Mouse (Mus musculus) heart, embryonic 13.5 days (tissue): ENCODE results near the gene Zfp280b. TPM values are rescaled to one million over a fixed set of nuclear protein-coding genes. Genes with fewer than 3 reads are reported as not detected.
A peak's percentile ranks its signal among the peaks of the same experiment; 100 is the strongest.
"Not testable (repeated sequence)": the region's sequence is repeated elsewhere in the genome, so short reads cannot be mapped to it uniquely, and the experiment has no call there.

Source experiments
- ATAC-seq: fragments of 200-750 bp; cut with Nextera tagmentation; 2 replicates; pipeline ENCODE4 v1.8.0; 2017; ENCODE audit warnings: moderate TSS enrichment; ENCODE audit not compliant: insufficient number of reproducible peaks, low FRiP score, low TSS enrichment; ENCODE audit errors: extremely low read depth
- H3K27ac ChIP-seq: fragments of 300-500 bp; sonication (generic); replicated peaks from 2 replicates; pipeline ENCODE4 v1.5.1; 2015; ENCODE audit warnings: moderate library complexity, mild to moderate bottlenecking, inconsistent platforms
- H3K27me3 ChIP-seq: fragments of 300-500 bp; sonication (generic); replicated peaks from 2 replicates; pipeline ENCODE4 v1.6.1; 2015; ENCODE audit warnings: mild to moderate bottlenecking, inconsistent platforms
- H3K36me3 ChIP-seq: fragments of 300-500 bp; sonication (generic); 2 replicates; pipeline ENCODE4 v1.6.1; 2015; ENCODE audit warnings: mild to moderate bottlenecking, inconsistent platforms
- H3K4me1 ChIP-seq: fragments of 300-500 bp; sonication (generic); 2 replicates; pipeline ENCODE4 v1.6.1; 2015; ENCODE audit warnings: inconsistent platforms
- H3K4me2 ChIP-seq: fragments of 300-500 bp; sonication (generic); 2 replicates; pipeline ENCODE4 v1.6.1; 2015; ENCODE audit warnings: inconsistent platforms, mild to moderate bottlenecking, moderate library complexity
- H3K4me3 ChIP-seq: fragments of 300-500 bp; sonication (generic); 2 replicates; pipeline ENCODE4 v1.5.1; 2015; ENCODE audit warnings: moderate library complexity, mild to moderate bottlenecking, inconsistent platforms
- H3K9ac ChIP-seq: fragments of 300-500 bp; sonication (generic); 2 replicates; pipeline ENCODE4 v1.6.1; 2015; ENCODE audit warnings: inconsistent platforms, mild to moderate bottlenecking, moderate library complexity
- H3K9me3 ChIP-seq: fragments of 300-500 bp; sonication (generic); 2 replicates; pipeline ENCODE4 v1.6.1; 2016; ENCODE audit warnings: inconsistent platforms
- WGBS: fragments of 180-500 bp; shearing (Covaris S2); methylation state at CpG from one replicate; pipeline ENCODE4 v1.1.7; 2015; ENCODE audit warnings: mixed read lengths; 5-methylcytosine and 5-hydroxymethylcytosine counted together
- polyA plus RNA-seq: library from polyadenylated mRNA; unstranded; fragments of >200 nt; fragmentation: Nextera tagmentation; extraction: Ambion mirVana; gene quantifications from 2 replicates; pipeline ENCODE4 v1.2.1, GENCODE M21; 2015

Zfp280b gene
- polyA plus RNA-seq: 12.2 and 12.5 TPM in 2 replicates

DNA sequence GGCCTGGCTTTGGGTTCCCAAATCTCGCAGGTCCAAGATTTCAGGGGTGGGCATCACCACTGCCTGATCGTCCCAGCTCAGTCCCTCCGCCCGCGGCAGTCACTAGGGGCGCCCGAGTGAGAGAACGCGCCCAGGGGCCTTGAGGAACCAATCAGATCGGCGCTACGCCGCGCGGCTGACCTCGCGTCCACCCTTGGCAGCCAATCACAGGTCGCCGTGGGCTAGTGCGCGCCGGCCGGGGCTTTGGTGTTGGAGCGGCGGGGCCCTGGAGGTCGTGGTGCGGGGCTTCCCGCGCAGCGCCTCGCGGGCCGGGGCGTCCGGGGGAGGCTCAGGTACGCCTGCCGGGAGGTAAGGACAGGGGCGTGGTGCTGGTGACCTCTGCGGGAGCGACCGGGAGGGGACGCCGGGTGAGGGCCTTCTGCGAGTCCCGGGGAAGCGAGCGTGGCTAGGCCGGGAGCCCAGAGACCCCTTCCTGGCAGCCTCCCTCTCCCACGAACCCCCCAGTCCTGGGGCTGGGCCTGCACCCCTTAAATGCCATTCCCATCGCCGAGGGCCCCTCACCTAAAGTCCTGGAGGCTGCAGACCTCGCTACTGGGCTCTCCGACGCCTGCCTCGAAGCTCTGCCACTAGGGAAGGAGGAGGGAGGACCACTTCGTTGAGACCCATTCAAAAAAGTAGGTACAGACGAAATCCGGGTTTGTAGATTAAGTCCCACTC, at the start of gene Zfp280b:
TSS of gene Zfp280b (plus strand) at position 249 of the 717 bp plus-strand sequence.
- Histone ChIP-seq H3K9me3 (no peaks in the 10 kb centered on the region), H3K4me1 (peaks cover 27% of the 10 kb centered on the region), H3K9ac (peak within 1 kb of the TSS; percentile 97), H3K36me3 (peaks cover 29% of the 10 kb centered on the region), H3K4me3 (peak within 1 kb of the TSS; percentile 92), H3K27ac (peak within 1 kb of the TSS; percentile 79), H3K27me3 (no peaks in the 10 kb centered on the region), H3K4me2 (peak within 1 kb of the TSS; percentile 79)
- ATAC-seq: peak; percentile 98
- WGBS: under 1% methylated on average over 55 of the region's 58 CpGs

DNA sequence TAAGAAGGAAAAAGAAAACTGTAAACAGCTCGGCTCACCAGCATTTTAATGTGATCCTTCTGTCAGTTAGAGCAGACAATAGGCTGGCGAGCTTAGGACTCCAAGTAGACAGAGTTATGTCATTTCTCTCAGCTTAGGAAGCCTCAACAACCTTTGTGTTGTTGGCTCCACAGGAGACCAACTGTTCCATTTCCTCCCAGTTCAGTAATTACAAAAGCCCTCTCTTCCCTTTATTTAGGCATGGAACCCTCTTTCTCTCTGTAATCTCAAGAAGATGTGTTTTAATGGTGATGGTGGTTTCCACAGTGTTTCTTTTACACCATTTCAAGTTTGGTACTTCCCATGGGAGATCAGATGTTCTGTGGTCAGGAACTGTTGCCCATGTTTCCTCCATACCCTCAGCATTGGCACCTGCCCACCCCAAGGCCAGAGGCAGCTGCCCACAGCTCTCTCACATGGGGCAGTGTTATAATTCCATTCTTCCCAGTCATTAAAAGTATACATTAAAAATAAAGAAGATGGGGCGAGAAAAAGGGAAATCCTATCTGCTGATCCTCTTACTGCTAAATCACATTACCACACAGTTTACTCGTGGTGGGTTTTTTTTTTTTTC, 41.9 kb upstream of the Zfp280b start:
- ATAC-seq: no peak
- Histone ChIP-seq H3K4me1 (no peaks in the 10 kb centered on the region), H3K36me3 (no peaks in the 10 kb centered on the region), H3K9ac (no peak overlapping the region), H3K4me3 (no peak overlapping the region), H3K9me3 (no peaks in the 10 kb centered on the region), H3K27ac (no peak overlapping the region), H3K27me3 (no peaks in the 10 kb centered on the region), H3K4me2 (no peak overlapping the region)
- WGBS: 78% methylated on average over 4 of the region's 4 CpGs

DNA sequence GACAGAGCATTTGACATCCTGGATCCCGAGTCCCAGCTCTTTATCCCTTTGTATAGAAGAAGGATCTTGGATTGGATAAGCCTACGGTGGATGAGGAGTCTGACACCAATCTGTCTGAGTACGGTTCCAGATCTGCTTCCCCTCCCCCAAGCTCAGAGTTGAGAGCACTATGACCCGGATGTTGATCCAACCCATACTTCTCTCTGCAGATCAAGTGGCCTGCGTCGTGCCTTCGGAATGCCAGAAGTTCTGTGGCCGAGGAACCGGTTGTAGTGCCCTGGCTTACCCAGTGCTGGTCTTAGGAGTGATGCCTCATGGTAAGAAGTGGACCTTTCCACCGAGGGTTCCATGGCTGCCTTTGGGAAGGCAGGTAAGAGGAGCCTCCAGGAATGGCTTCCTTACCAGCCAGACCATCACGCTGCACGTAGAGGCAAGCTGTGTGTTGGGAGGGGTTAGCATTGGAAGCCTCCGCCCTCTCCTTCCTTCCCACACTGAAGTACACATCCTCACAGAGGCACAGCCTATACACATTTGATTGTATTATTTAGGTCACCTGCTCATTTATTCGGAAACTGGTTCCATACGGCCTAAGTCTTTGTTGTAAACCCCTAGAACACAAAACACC, 38.7 kb upstream of the Zfp280b start:
- no peak overlapping the region for H3K27ac ChIP-seq
- no peaks in the 10 kb centered on the region for H3K9me3 ChIP-seq
- H3K9ac ChIP-seq: no peak overlapping the region
- ATAC-seq: no peak
- H3K4me3 ChIP-seq: no peak overlapping the region
- no peaks in the 10 kb centered on the region for H3K36me3 ChIP-seq
- no peak overlapping the region for H3K4me2 ChIP-seq
- 80% methylated on average over 15 of the region's 15 CpGs for WGBS
- no peaks in the 10 kb centered on the region for H3K4me1 ChIP-seq
- H3K27me3 ChIP-seq: no peaks in the 10 kb centered on the region

DNA sequence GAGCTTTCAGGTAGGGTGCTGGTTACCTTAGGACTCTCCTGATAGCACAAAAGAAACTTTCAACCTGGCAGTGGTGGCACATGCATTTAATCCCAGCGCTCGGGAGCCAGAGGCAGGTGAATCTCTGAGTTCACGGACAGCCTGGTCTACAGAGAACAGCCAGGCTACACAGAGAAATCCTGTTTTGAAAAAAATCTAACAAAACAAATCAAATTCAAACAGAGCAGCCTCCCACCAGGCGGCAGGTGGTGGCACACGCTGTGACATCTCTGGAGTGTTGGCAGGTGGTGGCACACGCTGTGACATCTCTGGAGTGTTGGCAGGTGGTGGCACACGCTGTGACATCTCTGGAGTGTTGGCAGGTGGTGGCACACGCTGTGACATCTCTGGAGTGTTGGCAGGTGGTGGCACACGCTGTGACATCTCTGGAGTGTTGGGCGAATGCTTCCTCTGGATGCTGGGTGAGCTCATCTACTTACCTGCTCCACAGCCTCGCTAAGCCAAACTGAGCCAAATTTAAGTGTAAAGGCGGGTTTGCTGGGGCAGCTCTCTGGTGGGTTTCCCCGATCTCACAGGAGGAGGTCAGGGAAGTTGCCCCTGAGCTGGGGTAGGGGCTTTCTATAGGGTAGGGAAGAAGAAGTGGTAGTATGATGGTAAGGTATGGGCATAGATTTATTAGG, 37.8 kb upstream of the Zfp280b start:
- H3K36me3 ChIP-seq, H3K4me2 ChIP-seq, H3K4me1 ChIP-seq, H3K27me3 ChIP-seq, H3K9ac ChIP-seq, ATAC-seq, H3K4me3 ChIP-seq, H3K27ac ChIP-seq, H3K9me3 ChIP-seq: not testable (repeated sequence)
- 65% methylated on average over 13 of the region's 13 CpGs for WGBS

DNA sequence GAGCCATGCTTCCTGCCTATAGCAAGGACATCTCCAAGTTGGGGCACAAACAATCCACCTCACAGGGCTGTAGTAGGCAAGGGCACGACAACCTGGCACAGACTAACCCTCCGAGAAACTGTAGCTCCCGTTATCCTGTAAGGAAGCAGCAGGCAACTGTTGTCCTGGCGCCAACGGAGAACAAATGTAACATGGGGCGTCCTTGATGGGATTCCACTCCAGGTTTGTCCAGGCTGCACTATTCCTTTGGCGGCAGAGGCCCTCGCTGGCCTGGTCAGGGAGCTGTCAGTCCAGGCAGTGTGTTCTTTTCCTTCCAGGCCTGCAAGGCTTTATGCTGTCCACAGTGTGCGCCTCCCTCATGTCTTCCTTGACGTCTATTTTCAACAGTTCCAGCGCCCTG, 37.0 kb upstream of the Zfp280b start:
- H3K27ac ChIP-seq: no peak overlapping the region
- no peaks in the 10 kb centered on the region for H3K36me3 ChIP-seq
- no peaks in the 10 kb centered on the region for H3K4me1 ChIP-seq
- H3K27me3 ChIP-seq: no peaks in the 10 kb centered on the region
- no peak overlapping the region for H3K9ac ChIP-seq
- 74% methylated on average over 11 of the region's 11 CpGs for WGBS
- ATAC-seq: no peak
- no peaks in the 10 kb centered on the region for H3K9me3 ChIP-seq
- no peak overlapping the region for H3K4me3 ChIP-seq
- no peak overlapping the region for H3K4me2 ChIP-seq

DNA sequence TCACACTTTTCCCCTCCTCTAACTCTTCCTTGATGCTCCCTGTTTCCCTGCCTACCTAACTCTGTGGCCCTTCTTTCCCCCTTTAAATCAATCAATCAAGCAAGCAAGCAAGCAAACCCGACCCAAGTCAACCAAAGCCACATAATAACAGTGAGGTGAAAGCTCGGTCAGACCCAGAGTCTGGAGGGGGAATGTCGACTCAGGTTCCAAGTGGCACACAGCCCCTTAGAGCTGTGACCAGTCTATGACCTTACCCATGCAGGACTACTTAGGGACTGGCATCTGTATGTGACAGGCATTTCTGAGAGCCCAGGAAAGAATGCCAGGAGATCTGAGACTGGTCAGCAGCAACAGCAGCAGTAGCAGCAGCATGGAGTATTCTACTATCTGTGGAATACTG, 36.1 kb upstream of the Zfp280b start:
- no peak overlapping the region for H3K4me3 ChIP-seq

DNA sequence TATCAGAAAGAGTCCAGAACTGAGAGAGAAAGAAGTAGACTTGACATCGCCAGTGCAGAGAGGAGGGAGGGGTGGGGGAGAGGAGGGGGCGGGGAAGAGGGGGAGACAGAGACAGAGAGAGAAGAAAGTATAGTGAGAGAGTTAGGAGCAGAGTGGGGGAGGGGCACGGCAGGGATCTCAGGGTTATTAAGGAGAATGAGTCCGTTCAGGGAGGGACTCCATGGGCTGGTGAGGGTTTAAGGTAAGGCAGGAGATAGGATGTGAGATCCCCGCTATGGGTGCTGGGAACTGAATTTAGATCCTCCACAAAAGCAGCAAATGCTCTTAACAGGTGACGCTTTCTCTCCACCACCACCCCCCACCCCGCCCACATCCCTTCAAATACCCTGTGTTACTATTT, 31.3 kb upstream of the Zfp280b start:
- H3K4me3 ChIP-seq: no peak overlapping the region
- H3K27ac ChIP-seq: no peak overlapping the region
- H3K9ac ChIP-seq: peak overlapping the region; percentile 28; the same call in 1 of the 2 replicates
- 19% methylated on average over 7 of the region's 7 CpGs for WGBS
- no peaks in the 10 kb centered on the region for H3K36me3 ChIP-seq
- H3K4me2 ChIP-seq: peak overlapping the region; percentile 25
- ATAC-seq: no peak
- H3K27me3 ChIP-seq: no peaks in the 10 kb centered on the region
- H3K9me3 ChIP-seq: no peaks in the 10 kb centered on the region
- H3K4me1 ChIP-seq: peaks cover 14% of the 10 kb centered on the region

More for the DNA sequence above, 36.1 kb upstream of the Zfp280b start:
- 45% methylated on average over 3 of the region's 3 CpGs for WGBS
- Histone ChIP-seq H3K36me3 (no peaks in the 10 kb centered on the region), H3K27me3 (no peaks in the 10 kb centered on the region), H3K4me2 (no peak overlapping the region), H3K27ac (no peak overlapping the region), H3K4me1 (peaks cover 2% of the 10 kb centered on the region), H3K9me3 (no peaks in the 10 kb centered on the region), H3K9ac (no peak overlapping the region)
- no peak for ATAC-seq

DNA sequence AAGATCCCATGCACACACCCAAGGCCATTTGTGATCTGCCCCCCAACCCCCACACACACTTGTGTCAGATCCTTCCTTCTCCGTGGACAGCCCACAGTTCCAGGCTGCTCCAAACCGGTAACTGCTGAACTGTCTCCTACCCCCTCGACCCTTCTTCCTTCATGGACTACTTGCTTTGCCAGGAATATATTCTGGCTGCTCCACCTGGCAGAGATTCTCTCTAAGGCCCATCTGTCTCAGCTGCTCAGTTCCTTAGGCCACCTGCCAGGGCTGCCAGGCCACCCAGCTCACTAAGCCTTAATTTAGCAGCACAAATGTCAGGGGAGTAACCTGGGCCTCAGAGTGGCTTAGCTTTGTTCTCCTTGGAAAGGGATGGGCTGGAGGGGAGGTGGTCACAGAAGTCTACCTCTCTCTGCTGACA, 30.3 kb upstream of the Zfp280b start:
- no peak overlapping the region for H3K4me2 ChIP-seq
- no peak overlapping the region for H3K27ac ChIP-seq
- H3K9ac ChIP-seq: no peak overlapping the region
- 30% methylated on average over 3 of the region's 3 CpGs for WGBS
- no peak for ATAC-seq
- no peaks in the 10 kb centered on the region for H3K36me3 ChIP-seq
- peaks cover 14% of the 10 kb centered on the region for H3K4me1 ChIP-seq
- H3K27me3 ChIP-seq: no peaks in the 10 kb centered on the region
- no peaks in the 10 kb centered on the region for H3K9me3 ChIP-seq
- H3K4me3 ChIP-seq: no peak overlapping the region

DNA sequence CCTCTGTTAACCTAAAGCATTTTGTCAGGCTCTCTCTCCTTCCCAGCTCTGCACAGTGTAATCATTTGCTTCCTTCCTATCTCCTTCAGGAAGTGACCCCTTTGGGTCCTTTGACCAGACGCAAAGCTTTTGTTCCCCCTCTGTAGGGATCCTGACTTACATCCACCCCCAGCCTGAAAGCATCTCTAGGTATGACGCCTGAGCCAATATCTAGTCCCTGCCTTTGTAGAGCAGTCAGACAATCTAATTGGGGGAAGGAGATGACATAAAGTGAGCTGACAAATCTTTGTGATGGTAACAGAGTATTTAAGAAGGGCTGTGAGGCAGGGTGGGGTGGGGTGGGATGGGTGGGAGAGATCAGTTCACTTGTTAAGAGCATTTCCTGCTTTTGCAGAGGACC, 29.8 kb upstream of the Zfp280b start:
- H3K4me2 ChIP-seq: no peak overlapping the region
- H3K27ac ChIP-seq: no peak overlapping the region
- peaks cover 14% of the 10 kb centered on the region for H3K4me1 ChIP-seq
- ATAC-seq: no peak
- no peak overlapping the region for H3K4me3 ChIP-seq
- H3K9ac ChIP-seq: no peak overlapping the region
- H3K27me3 ChIP-seq: no peaks in the 10 kb centered on the region
- H3K36me3 ChIP-seq: no peaks in the 10 kb centered on the region
- 40% methylated on average over 2 of the region's 2 CpGs for WGBS
- H3K9me3 ChIP-seq: no peaks in the 10 kb centered on the region

DNA sequence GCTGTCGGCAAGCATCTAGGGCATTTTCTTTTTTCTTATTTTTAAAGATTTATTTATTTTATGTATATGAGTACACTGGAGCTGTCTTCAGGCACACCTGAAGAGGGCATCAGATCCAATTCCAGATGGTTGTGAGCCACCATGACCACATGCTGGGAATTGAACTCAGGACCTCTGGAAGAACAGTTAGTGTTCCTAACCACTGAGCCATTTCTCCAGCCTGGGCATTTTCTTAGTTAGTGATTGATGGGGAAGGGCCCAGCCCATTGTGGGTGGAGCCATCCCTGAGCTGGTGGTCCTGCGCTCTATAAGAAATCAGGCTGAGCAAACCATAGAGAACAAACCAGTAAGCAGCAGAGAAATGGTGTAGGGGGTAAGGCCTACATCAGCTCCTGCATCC, 29.2 kb upstream of the Zfp280b start:
- H3K9ac ChIP-seq: no peak overlapping the region
- H3K27me3 ChIP-seq: no peaks in the 10 kb centered on the region
- WGBS: 77% methylated on average over 2 of the region's 2 CpGs
- no peak for ATAC-seq
- no peaks in the 10 kb centered on the region for H3K9me3 ChIP-seq
- peaks cover 14% of the 10 kb centered on the region for H3K4me1 ChIP-seq
- no peak overlapping the region for H3K27ac ChIP-seq
- H3K4me2 ChIP-seq: no peak overlapping the region
- H3K36me3 ChIP-seq: no peaks in the 10 kb centered on the region
- H3K4me3 ChIP-seq: no peak overlapping the region

DNA sequence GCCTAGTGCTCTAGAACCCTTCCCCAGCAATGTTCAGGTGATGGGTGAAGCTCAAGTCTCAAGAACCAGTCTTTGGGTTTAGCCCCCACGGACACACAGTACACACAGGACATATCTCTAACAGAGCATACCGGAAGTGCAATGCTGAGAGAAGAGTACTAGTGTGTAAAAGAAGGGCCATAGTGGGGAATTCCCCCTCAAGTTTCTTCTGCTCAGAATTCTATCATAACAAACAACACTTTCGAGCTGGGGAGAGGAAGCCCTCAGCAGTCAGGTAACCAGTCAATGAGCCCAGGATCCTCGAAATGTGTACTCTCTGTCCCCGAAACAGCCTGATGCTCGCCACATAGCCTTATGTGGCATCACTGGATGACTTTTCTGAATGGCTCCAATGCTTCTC, 26.1 kb upstream of the Zfp280b start:
- H3K27ac ChIP-seq: no peak overlapping the region
- no peak overlapping the region for H3K4me3 ChIP-seq
- no peak overlapping the region for H3K9ac ChIP-seq
- ATAC-seq: no peak
- H3K36me3 ChIP-seq: no peaks in the 10 kb centered on the region
- no peak overlapping the region for H3K4me2 ChIP-seq
- H3K9me3 ChIP-seq: no peaks in the 10 kb centered on the region
- H3K27me3 ChIP-seq: no peaks in the 10 kb centered on the region
- H3K4me1 ChIP-seq: peaks cover 11% of the 10 kb centered on the region
- WGBS: 79% methylated on average over 6 of the region's 6 CpGs
